Mouse (Mus musculus): ENCODE measurements around the gene Peli1. TPM values are rescaled to one million over a fixed set of nuclear protein-coding genes. Genes with fewer than 3 reads are reported as not detected.

Gene Peli1
- polyA plus RNA-seq (2012; rRNA removed), result 4.7 and 5.2 TPM in 2 replicates

DNA sequence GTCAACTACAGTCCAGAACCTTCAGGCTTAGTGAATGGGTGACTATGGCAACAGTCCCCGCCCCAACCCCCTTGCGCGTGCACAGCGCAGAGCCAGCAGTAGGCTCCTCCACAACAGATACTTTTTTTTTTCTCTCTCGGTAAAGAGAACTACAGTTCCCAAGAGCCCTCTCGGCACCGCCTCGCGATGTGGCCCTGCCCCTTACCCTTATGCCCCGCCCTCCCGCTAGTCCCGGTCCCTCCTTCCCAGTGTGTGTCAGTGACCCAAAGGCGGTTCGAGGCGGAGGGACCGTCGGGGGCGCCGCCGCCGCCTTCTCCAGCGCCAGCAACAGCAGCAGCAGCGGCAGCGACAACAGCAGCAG, at the start of gene Peli1:
TSS of gene Peli1 (plus strand) at position 225 of the 361 bp plus-strand sequence.
- Histone ChIP-seq H3K36me3 (ENCODE audit: control insufficient read depth, insufficient read depth, low read length) (no peaks in the 10 kb centered on the region), H3K4me1 (ENCODE audit: control insufficient read depth, insufficient read depth, low read length) (peaks cover 3% of the 10 kb centered on the region), H3K4me3 (ENCODE audit: control insufficient read depth, low read depth, low read length) (peak within 1 kb of the TSS; percentile 94), H3K27ac (ENCODE audit: control insufficient read depth, insufficient read depth, low read depth, low read length) (peak within 1 kb of the TSS; percentile 92), H3K27me3 (ENCODE audit: control insufficient read depth, insufficient read depth, low read length) (no peaks in the 10 kb centered on the region)
- TF ChIP-seq POLR2A (IDR thresholded peaks at IDR 0.05; ENCODE audit: control insufficient read depth, low read depth, low read length) (peak; percentile 94), CTCF (IDR thresholded peaks at IDR 0.05; ENCODE audit: control insufficient read depth, insufficient read depth, insufficient replicate concordance, low read depth, low read length) (no peak)

DNA sequence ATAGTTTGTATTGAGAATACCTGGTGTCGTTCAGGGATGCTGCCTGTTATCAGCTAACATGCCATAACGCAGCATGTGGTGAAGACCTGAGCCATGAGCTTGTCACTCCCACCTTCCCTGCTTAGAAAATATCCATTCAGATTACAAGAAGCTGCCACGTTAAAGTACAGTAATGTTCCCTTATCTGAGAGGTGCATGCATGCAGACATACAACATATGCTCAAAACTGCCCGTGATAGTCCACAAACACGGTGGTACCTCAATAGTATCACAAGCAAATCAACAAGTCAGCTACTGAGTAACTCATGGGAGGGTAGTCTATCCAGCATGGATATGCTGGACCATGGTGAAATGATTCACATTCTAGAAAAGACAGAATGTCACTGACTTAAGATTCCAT, 48.5 kb upstream of the Peli1 start:
- H3K27me3 ChIP-seq (ENCODE audit: control insufficient read depth, insufficient read depth, low read length), result no peaks in the 10 kb centered on the region
- no peak overlapping the region for H3K27ac ChIP-seq (ENCODE audit: control insufficient read depth, insufficient read depth, low read depth, low read length)
- no peaks in the 10 kb centered on the region for H3K4me1 ChIP-seq (ENCODE audit: control insufficient read depth, insufficient read depth, low read length)
- TF ChIP-seq POLR2A (IDR thresholded peaks at IDR 0.05; ENCODE audit: control insufficient read depth, low read depth, low read length), result no peak
- no peak for TF ChIP-seq CTCF (IDR thresholded peaks at IDR 0.05; ENCODE audit: control insufficient read depth, insufficient read depth, insufficient replicate concordance, low read depth, low read length)
- H3K36me3 ChIP-seq (ENCODE audit: control insufficient read depth, insufficient read depth, low read length), result no peaks in the 10 kb centered on the region
- no peak overlapping the region for H3K4me3 ChIP-seq (ENCODE audit: control insufficient read depth, low read depth, low read length)

DNA sequence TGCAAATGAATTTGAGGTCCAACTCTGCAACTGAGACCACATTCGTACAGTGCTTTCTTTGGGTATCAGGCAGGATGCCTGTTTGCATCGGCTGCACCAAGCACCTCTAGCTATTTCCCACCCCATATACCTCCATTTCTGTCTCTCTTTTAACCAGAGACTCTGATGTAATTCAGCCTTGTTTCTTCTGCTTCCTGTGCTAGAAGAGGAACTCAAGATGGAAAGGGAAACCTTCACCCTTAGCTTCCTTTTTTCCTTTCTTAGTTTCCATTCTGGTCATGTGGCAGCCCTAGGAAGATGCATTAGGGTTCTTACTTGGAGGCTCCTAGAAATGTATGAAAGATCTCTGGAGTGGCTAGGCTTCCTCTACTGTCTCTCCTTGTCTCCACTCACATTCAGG, 44.9 kb upstream of the Peli1 start:
- TF ChIP-seq CTCF (IDR thresholded peaks at IDR 0.05; ENCODE audit: control insufficient read depth, insufficient read depth, insufficient replicate concordance, low read depth, low read length) (no peak), POLR2A (IDR thresholded peaks at IDR 0.05; ENCODE audit: control insufficient read depth, low read depth, low read length) (no peak)
- H3K36me3 ChIP-seq (ENCODE audit: control insufficient read depth, insufficient read depth, low read length), result no peaks in the 10 kb centered on the region
- no peak overlapping the region for H3K27ac ChIP-seq (ENCODE audit: control insufficient read depth, insufficient read depth, low read depth, low read length)
- no peaks in the 10 kb centered on the region for H3K27me3 ChIP-seq (ENCODE audit: control insufficient read depth, insufficient read depth, low read length)
- H3K4me1 ChIP-seq (ENCODE audit: control insufficient read depth, insufficient read depth, low read length), result no peaks in the 10 kb centered on the region
- no peak overlapping the region for H3K4me3 ChIP-seq (ENCODE audit: control insufficient read depth, low read depth, low read length)

DNA sequence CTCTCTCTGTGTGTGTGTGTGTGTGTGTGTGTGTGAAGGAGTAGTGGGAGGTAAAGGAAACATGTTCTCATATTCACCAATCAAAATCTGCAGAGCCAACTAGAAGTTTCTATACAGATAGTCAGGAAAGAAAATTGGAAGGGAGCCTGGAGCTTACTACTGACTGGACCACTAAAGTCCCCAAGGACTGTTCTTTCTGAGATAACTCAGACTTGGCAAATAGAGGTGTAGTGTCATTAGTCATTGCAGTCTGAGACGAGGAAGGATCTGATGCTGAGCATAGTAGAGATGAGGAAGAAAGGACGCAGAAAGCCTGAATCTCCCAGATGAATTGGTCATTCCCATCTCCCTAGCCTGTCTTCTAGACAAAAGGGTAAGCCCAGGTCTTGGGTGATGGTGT, 43.2 kb upstream of the Peli1 start:
- no peaks in the 10 kb centered on the region for H3K36me3 ChIP-seq (ENCODE audit: control insufficient read depth, insufficient read depth, low read length)
- H3K27ac ChIP-seq (ENCODE audit: control insufficient read depth, insufficient read depth, low read depth, low read length), result no peak overlapping the region
- no peak overlapping the region for H3K4me3 ChIP-seq (ENCODE audit: control insufficient read depth, low read depth, low read length)
- TF ChIP-seq CTCF (IDR thresholded peaks at IDR 0.05; ENCODE audit: control insufficient read depth, insufficient read depth, insufficient replicate concordance, low read depth, low read length) (no peak), POLR2A (IDR thresholded peaks at IDR 0.05; ENCODE audit: control insufficient read depth, low read depth, low read length) (no peak)
- no peaks in the 10 kb centered on the region for H3K4me1 ChIP-seq (ENCODE audit: control insufficient read depth, insufficient read depth, low read length)
- no peaks in the 10 kb centered on the region for H3K27me3 ChIP-seq (ENCODE audit: control insufficient read depth, insufficient read depth, low read length)

DNA sequence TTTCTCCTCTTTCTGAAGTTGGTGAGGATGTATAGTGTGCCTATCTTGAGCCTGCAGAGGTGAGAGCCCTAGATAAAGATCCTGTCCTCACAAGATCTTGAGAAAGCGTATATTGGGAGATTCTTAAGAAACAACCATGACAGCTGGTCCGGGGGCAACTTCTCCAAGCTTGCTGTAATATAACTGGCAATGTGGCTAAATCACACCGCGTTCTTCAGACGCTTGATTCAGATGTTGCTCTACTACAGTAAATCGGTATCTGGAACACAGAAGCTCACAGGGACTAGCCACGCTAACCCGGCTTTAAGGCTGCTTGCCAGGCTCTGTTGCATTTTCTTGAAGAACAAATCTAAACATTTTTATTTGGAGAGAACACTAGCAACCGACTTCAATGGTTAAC, 39.4 kb upstream of the Peli1 start:
- TF ChIP-seq POLR2A (IDR thresholded peaks at IDR 0.05; ENCODE audit: control insufficient read depth, low read depth, low read length) (no peak), CTCF (IDR thresholded peaks at IDR 0.05; ENCODE audit: control insufficient read depth, insufficient read depth, insufficient replicate concordance, low read depth, low read length) (no peak)
- H3K27ac ChIP-seq (ENCODE audit: control insufficient read depth, insufficient read depth, low read depth, low read length), result no peak overlapping the region
- no peak overlapping the region for H3K4me3 ChIP-seq (ENCODE audit: control insufficient read depth, low read depth, low read length)
- no peaks in the 10 kb centered on the region for H3K36me3 ChIP-seq (ENCODE audit: control insufficient read depth, insufficient read depth, low read length)
- no peaks in the 10 kb centered on the region for H3K27me3 ChIP-seq (ENCODE audit: control insufficient read depth, insufficient read depth, low read length)
- no peaks in the 10 kb centered on the region for H3K4me1 ChIP-seq (ENCODE audit: control insufficient read depth, insufficient read depth, low read length)

DNA sequence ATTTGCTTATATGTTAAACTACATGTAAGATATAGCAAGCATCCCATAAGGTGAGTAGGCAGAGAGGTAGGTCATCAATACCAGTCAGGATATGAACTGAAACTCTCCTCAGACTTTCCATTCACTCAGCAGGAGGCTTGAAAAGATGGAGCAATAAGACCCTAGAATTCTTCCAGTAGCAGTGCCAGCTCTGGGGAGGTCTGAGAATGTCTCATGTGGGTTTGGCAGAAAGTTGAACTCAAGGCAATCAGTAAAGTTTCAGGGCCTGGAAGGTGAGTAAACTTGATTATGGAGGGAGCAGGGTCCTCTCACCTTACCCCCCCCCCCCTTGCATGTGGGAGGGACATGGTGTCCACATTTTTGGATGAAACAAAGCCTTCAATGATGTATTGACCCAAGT, 36.5 kb upstream of the Peli1 start:
- H3K4me1 ChIP-seq (ENCODE audit: control insufficient read depth, insufficient read depth, low read length), result no peaks in the 10 kb centered on the region
- H3K27me3 ChIP-seq (ENCODE audit: control insufficient read depth, insufficient read depth, low read length), result no peaks in the 10 kb centered on the region
- no peak overlapping the region for H3K4me3 ChIP-seq (ENCODE audit: control insufficient read depth, low read depth, low read length)
- H3K36me3 ChIP-seq (ENCODE audit: control insufficient read depth, insufficient read depth, low read length), result no peaks in the 10 kb centered on the region
- H3K27ac ChIP-seq (ENCODE audit: control insufficient read depth, insufficient read depth, low read depth, low read length), result no peak overlapping the region
- no peak for TF ChIP-seq CTCF (IDR thresholded peaks at IDR 0.05; ENCODE audit: control insufficient read depth, insufficient read depth, insufficient replicate concordance, low read depth, low read length)
- no peak for TF ChIP-seq POLR2A (IDR thresholded peaks at IDR 0.05; ENCODE audit: control insufficient read depth, low read depth, low read length)

DNA sequence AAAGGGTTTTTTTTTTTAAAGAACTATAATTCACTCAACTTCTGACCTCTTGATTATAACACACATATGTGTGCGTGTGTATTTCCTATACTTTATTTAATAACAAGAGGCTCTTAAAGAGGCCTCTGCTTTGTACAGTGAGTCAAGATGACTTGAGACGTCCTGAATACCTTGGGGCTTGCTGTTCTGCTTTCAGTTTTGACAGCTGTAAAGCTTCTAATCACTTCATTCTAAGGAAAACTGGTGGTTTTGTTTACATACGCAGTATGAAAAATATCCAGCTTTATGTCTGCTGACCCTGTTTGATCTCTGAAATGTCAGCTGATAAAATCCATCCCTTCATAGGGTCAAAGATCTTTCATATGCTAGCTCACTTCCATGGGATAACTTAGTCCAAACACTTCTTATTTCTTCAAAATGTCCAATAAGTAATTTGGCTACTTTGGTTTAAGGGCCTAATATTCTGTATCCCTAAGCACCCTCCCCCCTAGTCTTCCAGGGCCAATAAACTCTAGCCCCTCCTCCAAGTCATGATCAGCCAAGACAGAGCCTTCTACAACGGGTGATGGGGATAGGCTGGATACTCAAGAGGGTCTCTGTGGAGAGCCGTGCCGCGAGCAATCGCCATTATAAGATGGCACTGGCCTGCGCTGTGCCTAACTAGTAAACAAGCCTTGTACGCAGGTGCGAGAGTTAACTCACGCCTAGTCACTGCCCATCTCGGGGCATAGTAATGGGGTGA, 34.8 kb upstream of the Peli1 start:
- no peak overlapping the region for H3K27ac ChIP-seq (ENCODE audit: control insufficient read depth, insufficient read depth, low read depth, low read length)
- no peaks in the 10 kb centered on the region for H3K4me1 ChIP-seq (ENCODE audit: control insufficient read depth, insufficient read depth, low read length)
- no peaks in the 10 kb centered on the region for H3K27me3 ChIP-seq (ENCODE audit: control insufficient read depth, insufficient read depth, low read length)
- TF ChIP-seq POLR2A (IDR thresholded peaks at IDR 0.05; ENCODE audit: control insufficient read depth, low read depth, low read length) (no peak), CTCF (IDR thresholded peaks at IDR 0.05; ENCODE audit: control insufficient read depth, insufficient read depth, insufficient replicate concordance, low read depth, low read length) (no peak)
- no peak overlapping the region for H3K4me3 ChIP-seq (ENCODE audit: control insufficient read depth, low read depth, low read length)
- no peaks in the 10 kb centered on the region for H3K36me3 ChIP-seq (ENCODE audit: control insufficient read depth, insufficient read depth, low read length)

Data from testis, adult 2 months (tissue).